Mouse (Mus musculus): ENCODE results near the gene St5. TPM values are rescaled to one million over a fixed set of nuclear protein-coding genes. Genes with fewer than 3 reads are reported as not detected.
A peak's percentile ranks its signal among the peaks of the same experiment; 100 is the strongest.

St5 gene
- polyA plus RNA-seq, 1 experiment from 2014 or later = 23.4 TPM

DNA sequence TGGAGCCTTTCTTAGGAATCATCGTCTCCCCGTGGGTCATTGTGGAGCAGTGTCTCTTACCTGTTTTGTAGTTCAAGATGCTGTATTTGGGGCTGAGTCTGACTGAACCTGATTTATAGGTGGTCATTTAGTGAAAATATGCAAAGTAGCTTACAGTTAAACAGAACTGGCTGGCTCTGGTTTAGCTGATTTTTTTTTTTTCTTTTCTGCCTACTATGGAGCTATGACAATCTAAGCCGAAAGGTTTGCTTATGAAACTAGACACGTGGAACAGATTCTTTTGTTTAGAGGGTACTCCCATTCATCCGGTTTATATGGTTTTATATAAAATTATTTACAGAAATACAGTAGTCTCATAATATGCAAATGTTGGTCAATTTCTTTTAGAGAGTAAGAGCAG, 28.2 kb upstream of the St5 start, which contains the start of gene Ascl3:
Gene Ascl3, minus strand, starts transcription at position 101 of the 400 bp plus-strand sequence.
- Histone ChIP-seq H3K4me1 (replicated peaks; ENCODE audit: control insufficient read depth, insufficient read depth, low read length) (no peaks in the 10 kb centered on the region), H3K4me2 (replicated peaks) (no peak within 1 kb of the TSS), H3K4me3 (replicated peaks; ENCODE audit: low read length) (no peak within 1 kb of the TSS), H3K27me3 (ENCODE audit: control insufficient read depth, insufficient read depth, low read length) (no peaks in the 10 kb centered on the region), H3K9me3 (ENCODE audit: control insufficient read depth, low read length) (no peaks in the 10 kb centered on the region), H3K27ac (no peak within 1 kb of the TSS), H3K36me3 (replicated peaks; ENCODE audit: control insufficient read depth, insufficient read depth) (peaks cover 23% of the 10 kb centered on the region), H3K9ac (no peak within 1 kb of the TSS)
- no peak for ATAC-seq (ENCODE audit: low FRiP score)
- 88% methylated on average over 5 of the region's 5 CpGs for WGBS
- no peak for DNase-seq (ENCODE audit: low spot score)

DNA sequence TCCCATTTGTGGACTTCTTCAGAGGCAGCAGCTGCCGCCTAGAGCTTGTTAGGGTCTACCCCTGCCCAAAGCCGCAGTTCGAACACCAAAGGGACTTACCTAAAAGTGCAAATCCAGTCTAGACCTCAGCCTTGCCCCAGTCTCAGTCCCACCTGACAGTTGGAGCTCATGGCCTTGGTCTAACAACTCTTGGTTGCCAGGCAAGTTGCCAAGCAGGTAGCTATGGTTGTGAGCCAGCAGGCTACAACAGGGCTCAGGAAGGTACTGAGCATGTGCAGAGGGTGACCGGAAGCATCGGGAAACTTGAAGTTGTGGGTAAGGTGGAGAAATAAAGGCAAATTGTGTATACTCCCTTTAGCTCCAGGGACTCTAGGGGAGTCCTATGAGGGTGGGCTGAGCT, 20.3 kb upstream of the St5 start, which contains the start of gene BC051019:
Gene BC051019, minus strand, starts transcription at position 154 of the 400 bp plus-strand sequence.
- no peak for DNase-seq (ENCODE audit: low spot score)
- Histone ChIP-seq H3K27ac (no peak within 1 kb of the TSS), H3K4me1 (replicated peaks; ENCODE audit: control insufficient read depth, insufficient read depth, low read length) (no peaks in the 10 kb centered on the region), H3K27me3 (ENCODE audit: control insufficient read depth, insufficient read depth, low read length) (no peaks in the 10 kb centered on the region), H3K9ac (no peak within 1 kb of the TSS), H3K4me2 (replicated peaks) (no peak within 1 kb of the TSS), H3K4me3 (replicated peaks; ENCODE audit: low read length) (no peak within 1 kb of the TSS), H3K9me3 (ENCODE audit: control insufficient read depth, low read length) (no peaks in the 10 kb centered on the region), H3K36me3 (replicated peaks; ENCODE audit: control insufficient read depth, insufficient read depth) (no peaks in the 10 kb centered on the region)
- 92% methylated on average over 5 of the region's 5 CpGs for WGBS
- no peak for ATAC-seq (ENCODE audit: low FRiP score)

DNA sequence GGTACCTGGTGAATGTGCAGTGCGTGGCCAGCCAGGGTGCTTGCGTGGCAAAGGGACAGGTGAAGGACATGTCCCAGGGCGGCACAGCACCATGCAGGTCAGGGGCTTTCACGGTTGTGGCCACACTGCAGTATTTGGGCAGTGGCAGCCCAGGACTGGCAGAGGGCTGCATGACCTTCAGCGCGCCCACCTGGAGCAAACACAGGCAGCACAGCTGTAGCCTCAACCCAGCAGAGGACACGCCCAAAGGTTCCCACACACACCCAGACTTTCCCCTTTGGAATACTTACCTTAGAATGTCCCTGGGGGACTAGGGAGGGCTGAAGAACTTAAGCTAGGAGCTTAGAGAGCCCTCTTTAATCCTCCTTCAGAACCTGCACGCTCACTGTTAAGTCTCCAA, 19.7 kb upstream of the St5 start:
- Histone ChIP-seq H3K4me1 (replicated peaks; ENCODE audit: control insufficient read depth, insufficient read depth, low read length) (no peaks in the 10 kb centered on the region), H3K9ac (no peak overlapping the region), H3K36me3 (replicated peaks; ENCODE audit: control insufficient read depth, insufficient read depth) (no peaks in the 10 kb centered on the region), H3K27ac (no peak overlapping the region), H3K4me2 (replicated peaks) (no peak overlapping the region), H3K4me3 (replicated peaks; ENCODE audit: low read length) (no peak overlapping the region), H3K9me3 (ENCODE audit: control insufficient read depth, low read length) (no peaks in the 10 kb centered on the region), H3K27me3 (ENCODE audit: control insufficient read depth, insufficient read depth, low read length) (no peaks in the 10 kb centered on the region)
- WGBS = 94% methylated on average over 8 of the region's 8 CpGs
- no peak for ATAC-seq (ENCODE audit: low FRiP score)
- DNase-seq (ENCODE audit: low spot score) = no peak

DNA sequence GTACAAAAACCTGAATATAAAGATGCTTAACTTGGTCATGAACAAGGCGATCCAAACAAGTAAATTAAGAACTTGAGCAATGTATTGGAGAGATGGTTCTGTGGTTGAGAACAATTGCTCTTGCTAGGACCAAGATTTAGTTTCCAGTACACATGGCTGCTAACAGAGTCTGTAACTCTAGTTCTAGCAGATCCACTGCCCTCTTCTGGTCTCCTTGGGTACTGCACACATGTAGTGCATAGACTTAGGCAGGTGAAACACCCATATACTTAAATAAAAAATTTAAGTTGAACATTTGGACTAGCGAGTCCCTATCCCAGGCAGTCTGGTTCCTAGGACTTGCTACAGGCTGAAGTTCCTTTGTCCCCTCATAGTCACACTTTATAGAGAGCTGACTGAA, 19.2 kb upstream of the St5 start:
- Histone ChIP-seq H3K4me1 (replicated peaks; ENCODE audit: control insufficient read depth, insufficient read depth, low read length) (no peaks in the 10 kb centered on the region), H3K4me2 (replicated peaks) (no peak overlapping the region), H3K27ac (no peak overlapping the region), H3K4me3 (replicated peaks; ENCODE audit: low read length) (no peak overlapping the region), H3K9me3 (ENCODE audit: control insufficient read depth, low read length) (no peaks in the 10 kb centered on the region), H3K27me3 (ENCODE audit: control insufficient read depth, insufficient read depth, low read length) (no peaks in the 10 kb centered on the region), H3K9ac (no peak overlapping the region), H3K36me3 (replicated peaks; ENCODE audit: control insufficient read depth, insufficient read depth) (no peaks in the 10 kb centered on the region)
- ATAC-seq (ENCODE audit: low FRiP score) (no peak), DNase-seq (ENCODE audit: low spot score) (no peak)
- WGBS = 90% methylated on average over 2 of the region's 2 CpGs

DNA sequence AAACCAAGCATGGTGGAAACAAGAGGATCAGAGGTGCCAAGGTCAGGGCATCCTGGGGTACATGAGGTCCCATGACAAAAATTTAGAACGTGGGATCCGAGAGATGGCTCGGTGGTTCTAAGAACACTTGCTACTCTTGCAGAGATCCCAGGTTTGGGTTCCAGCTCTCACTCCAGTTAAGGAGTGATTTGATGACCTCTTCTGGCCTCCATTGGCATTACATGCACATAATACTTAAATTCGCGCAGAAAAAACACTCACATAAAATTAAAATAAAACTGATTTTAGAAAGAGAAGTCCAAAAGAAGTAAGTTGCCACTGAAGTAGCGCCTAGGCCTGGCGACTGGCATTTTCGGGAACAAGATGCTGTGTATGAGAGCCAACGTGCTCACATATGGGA, 15.9 kb upstream of the St5 start:
- H3K4me1 ChIP-seq (replicated peaks; ENCODE audit: control insufficient read depth, insufficient read depth, low read length) = no peaks in the 10 kb centered on the region
- H3K9me3 ChIP-seq (ENCODE audit: control insufficient read depth, low read length) = no peaks in the 10 kb centered on the region
- WGBS = 71% methylated on average over 9 of the region's 9 CpGs
- no peak overlapping the region for H3K9ac ChIP-seq
- H3K36me3 ChIP-seq (replicated peaks; ENCODE audit: control insufficient read depth, insufficient read depth) = no peaks in the 10 kb centered on the region
- no peaks in the 10 kb centered on the region for H3K27me3 ChIP-seq (ENCODE audit: control insufficient read depth, insufficient read depth, low read length)
- no peak overlapping the region for H3K4me3 ChIP-seq (replicated peaks; ENCODE audit: low read length)
- no peak overlapping the region for H3K27ac ChIP-seq
- no peak overlapping the region for H3K4me2 ChIP-seq (replicated peaks)
- peak; percentile 63 for DNase-seq (ENCODE audit: low spot score)
- no peak for ATAC-seq (ENCODE audit: low FRiP score)

DNA sequence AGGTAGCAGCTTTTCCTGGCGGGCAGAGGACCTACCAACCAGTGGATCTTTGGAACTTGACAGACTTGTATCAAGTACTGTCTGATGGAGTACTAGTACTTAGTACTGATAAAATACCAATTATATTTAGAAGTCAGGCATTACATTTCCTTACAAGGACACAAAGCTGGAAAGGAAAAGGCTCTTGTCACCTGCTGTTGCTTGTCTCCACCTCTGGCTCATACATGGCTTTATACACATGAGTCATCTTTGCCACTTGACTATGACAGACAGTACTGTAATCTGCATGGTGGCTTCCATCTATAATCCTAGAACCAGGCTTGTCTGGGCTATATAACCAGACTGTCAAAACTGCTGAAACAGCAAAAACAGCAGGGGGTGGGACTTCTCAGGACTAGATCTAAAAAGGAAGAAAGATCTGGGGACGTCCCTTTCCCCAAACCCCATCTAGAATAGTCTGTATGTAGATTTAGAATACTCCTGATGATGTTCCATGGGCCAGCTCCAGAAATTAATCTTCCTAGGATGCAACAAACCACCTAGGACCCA, 10.1 kb upstream of the St5 start:
- H3K4me3 ChIP-seq (replicated peaks; ENCODE audit: low read length) = no peak overlapping the region

DNA sequence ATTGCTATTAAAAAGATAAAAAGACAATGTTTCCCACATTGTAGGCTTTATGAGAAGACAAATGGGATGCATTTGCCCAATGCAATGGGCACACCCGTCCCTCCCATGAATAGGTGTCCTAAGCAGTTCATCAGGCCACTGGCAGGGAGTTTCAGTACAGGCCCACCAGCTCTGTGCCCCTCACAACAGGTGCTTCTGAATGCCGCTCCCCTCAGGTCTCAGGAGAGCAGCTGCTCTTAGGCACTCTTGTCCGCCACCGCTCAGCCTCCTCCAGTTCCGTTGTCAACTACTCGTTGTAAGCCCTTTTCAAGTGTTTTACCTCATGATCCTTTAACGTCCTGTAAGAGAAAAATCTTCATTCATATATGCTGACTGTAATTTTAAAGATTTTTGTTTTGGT, 8.8 kb upstream of the St5 start:
- Histone ChIP-seq H3K27ac (no peak overlapping the region), H3K9ac (no peak overlapping the region), H3K4me2 (replicated peaks) (no peak overlapping the region), H3K4me3 (replicated peaks; ENCODE audit: low read length) (no peak overlapping the region), H3K4me1 (replicated peaks; ENCODE audit: control insufficient read depth, insufficient read depth, low read length) (no peaks in the 10 kb centered on the region), H3K36me3 (replicated peaks; ENCODE audit: control insufficient read depth, insufficient read depth) (peaks cover 23% of the 10 kb centered on the region), H3K27me3 (ENCODE audit: control insufficient read depth, insufficient read depth, low read length) (no peaks in the 10 kb centered on the region), H3K9me3 (ENCODE audit: control insufficient read depth, low read length) (no peaks in the 10 kb centered on the region)
- ATAC-seq (ENCODE audit: low FRiP score) (no peak), DNase-seq (ENCODE audit: low spot score) (no peak)
- WGBS = 90% methylated on average over 7 of the region's 7 CpGs

More for the DNA sequence above, 10.1 kb upstream of the St5 start:
- H3K4me1 ChIP-seq (replicated peaks; ENCODE audit: control insufficient read depth, insufficient read depth, low read length) = no peaks in the 10 kb centered on the region
- H3K9me3 ChIP-seq (ENCODE audit: control insufficient read depth, low read length) = no peaks in the 10 kb centered on the region
- no peaks in the 10 kb centered on the region for H3K27me3 ChIP-seq (ENCODE audit: control insufficient read depth, insufficient read depth, low read length)
- H3K9ac ChIP-seq = no peak overlapping the region
- H3K36me3 ChIP-seq (replicated peaks; ENCODE audit: control insufficient read depth, insufficient read depth) = peaks cover 23% of the 10 kb centered on the region
- ATAC-seq (ENCODE audit: low FRiP score) (no peak), DNase-seq (ENCODE audit: low spot score) (no peak)
- WGBS = 87% methylated on average over 2 of the region's 2 CpGs
- H3K4me2 ChIP-seq (replicated peaks) = no peak overlapping the region
- no peak overlapping the region for H3K27ac ChIP-seq

DNA sequence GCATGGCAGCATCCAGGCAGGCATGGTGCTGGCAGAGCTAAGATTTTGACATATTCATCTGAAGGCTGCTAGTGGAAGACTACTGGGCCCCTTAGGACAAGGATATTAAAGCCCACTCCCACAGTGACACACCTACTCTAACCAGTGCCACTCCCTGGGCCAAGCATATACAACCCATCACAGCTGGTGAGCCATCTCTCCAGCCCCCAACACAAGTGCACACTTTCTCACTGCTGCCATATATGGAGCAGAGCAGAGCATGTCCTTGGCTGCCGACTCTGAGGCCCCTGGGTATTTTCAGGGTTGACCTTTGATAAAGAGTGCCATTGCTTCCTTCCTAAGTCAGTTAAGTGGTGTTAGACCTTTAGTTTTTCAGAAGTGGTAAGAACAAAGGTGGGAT, 6.7 kb upstream of the St5 start:
- H3K4me2 ChIP-seq (replicated peaks) = no peak overlapping the region
- ATAC-seq (ENCODE audit: low FRiP score) (no peak), DNase-seq (ENCODE audit: low spot score) (no peak)
- H3K4me1 ChIP-seq (replicated peaks; ENCODE audit: control insufficient read depth, insufficient read depth, low read length) = no peaks in the 10 kb centered on the region
- 88% methylated on average over 1 of the region's 1 CpGs for WGBS
- no peaks in the 10 kb centered on the region for H3K9me3 ChIP-seq (ENCODE audit: control insufficient read depth, low read length)
- H3K4me3 ChIP-seq (replicated peaks; ENCODE audit: low read length) = no peak overlapping the region
- no peaks in the 10 kb centered on the region for H3K27me3 ChIP-seq (ENCODE audit: control insufficient read depth, insufficient read depth, low read length)
- no peak overlapping the region for H3K27ac ChIP-seq
- H3K36me3 ChIP-seq (replicated peaks; ENCODE audit: control insufficient read depth, insufficient read depth) = peaks cover 23% of the 10 kb centered on the region
- H3K9ac ChIP-seq = no peak overlapping the region

DNA sequence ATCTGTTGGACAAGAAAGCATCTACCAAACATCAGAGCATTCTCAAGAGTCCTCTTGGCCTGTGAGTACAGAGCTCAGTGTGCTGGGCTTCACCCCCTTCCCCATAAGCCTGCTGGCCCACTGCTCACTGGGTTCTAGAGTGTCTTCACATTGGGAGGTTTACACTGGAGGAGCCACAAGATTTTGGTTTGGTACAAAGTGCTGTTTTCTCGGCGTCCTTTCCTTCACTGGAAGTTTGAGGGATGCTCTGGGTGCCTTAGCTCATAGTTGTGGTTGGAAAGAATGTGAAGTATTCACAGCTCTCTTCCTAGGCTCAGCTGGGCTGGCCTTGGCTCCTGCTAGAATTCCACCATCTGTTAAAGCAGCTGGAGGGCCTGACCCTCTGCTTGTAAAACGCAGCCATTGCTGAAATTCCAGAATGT, 5.6 kb upstream of the St5 start:
- 76% methylated on average over 3 of the region's 3 CpGs for WGBS
- H3K9me3 ChIP-seq (ENCODE audit: control insufficient read depth, low read length) = no peaks in the 10 kb centered on the region
- H3K9ac ChIP-seq = no peak overlapping the region
- no peak for DNase-seq (ENCODE audit: low spot score)
- no peak overlapping the region for H3K4me2 ChIP-seq (replicated peaks)
- no peaks in the 10 kb centered on the region for H3K4me1 ChIP-seq (replicated peaks; ENCODE audit: control insufficient read depth, insufficient read depth, low read length)
- no peak overlapping the region for H3K4me3 ChIP-seq (replicated peaks; ENCODE audit: low read length)
- H3K36me3 ChIP-seq (replicated peaks; ENCODE audit: control insufficient read depth, insufficient read depth) = peaks cover 23% of the 10 kb centered on the region
- no peak overlapping the region for H3K27ac ChIP-seq
- no peak for ATAC-seq (ENCODE audit: low FRiP score)
- H3K27me3 ChIP-seq (ENCODE audit: control insufficient read depth, insufficient read depth, low read length) = no peaks in the 10 kb centered on the region

All from hindbrain, embryonic 14.5 days (tissue).